ENCODE assay signal across 10 mouse cellular contexts in the genomic region with DNA sequence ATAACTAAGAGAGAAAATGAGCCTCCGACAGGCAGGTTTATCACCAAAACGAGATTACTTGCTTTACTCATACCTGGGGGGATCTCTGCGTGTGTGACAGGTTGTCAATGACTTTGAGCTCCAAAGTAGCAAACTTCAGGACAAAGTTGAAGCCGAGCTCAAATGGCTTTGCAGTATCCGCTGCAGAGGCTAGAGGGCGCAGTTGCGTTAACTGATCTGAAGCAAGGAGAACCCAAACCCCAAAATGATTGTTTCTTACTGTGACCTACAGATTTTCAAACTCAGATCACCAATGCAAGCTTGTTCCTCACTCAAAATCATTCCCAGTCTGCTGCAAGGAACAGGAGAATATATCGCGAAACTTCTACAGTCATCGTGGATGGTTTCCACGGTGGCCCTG. TPM values are rescaled to one million over a fixed set of nuclear protein-coding genes. Genes with fewer than 3 reads are reported as not detected.
DNase-seq lines count a peak whose midpoint lies in the region; ATAC-seq and TF ChIP-seq lines count a peak whose summit lies in the region.
"Had no signal": no experiment of that assay in that cellular context is flagged by ENCODE, and none has a peak within 500 bp of the region (broad histone marks: within the 10 kb centered on the region; RNA-seq: fewer than 3 reads in every experiment).

No protein-coding gene starts in this region.

- no peaks in the 10 kb centered on the region for H3K36me3 ChIP-seq in intestine, embryonic 14.5 days (ENCODE audit: control insufficient read depth, insufficient read depth, low read length)
- H3K36me3 ChIP-seq in intestine, embryonic 15.5 days: no peaks in the 10 kb centered on the region
- no peaks in the 10 kb centered on the region for H3K36me3 ChIP-seq in embryonic facial prominence, embryonic 14.5 days (ENCODE audit: control insufficient read depth, insufficient read depth, low read length)
- H3K36me3 ChIP-seq in limb, embryonic 14.5 days (ENCODE audit: control insufficient read depth, insufficient read depth, low read length): no peaks in the 10 kb centered on the region
- H3K36me3 ChIP-seq: embryonic facial prominence, embryonic 12.5 days; neural tube, embryonic 13.5 days had no signal

- no peaks in the 10 kb centered on the region for H3K9me3 ChIP-seq in intestine, embryonic 14.5 days (ENCODE audit: control insufficient read depth, low read length)
- H3K9me3 ChIP-seq in intestine, embryonic 15.5 days: no peaks in the 10 kb centered on the region
- H3K9me3 ChIP-seq in embryonic facial prominence, embryonic 14.5 days (ENCODE audit: control insufficient read depth, low read length): no peaks in the 10 kb centered on the region
- no peaks in the 10 kb centered on the region for H3K9me3 ChIP-seq in limb, embryonic 14.5 days (ENCODE audit: control insufficient read depth, low read length)
- H3K9me3 ChIP-seq: embryonic facial prominence, embryonic 12.5 days; neural tube, embryonic 13.5 days had no signal

- 30% methylated on average over 11 of the region's 11 CpGs for WGBS in intestine, embryonic 14.5 days
- 25% methylated on average over 11 of the region's 11 CpGs for WGBS in intestine, embryonic 15.5 days
- WGBS in embryonic facial prominence, embryonic 14.5 days: 30% methylated on average over 11 of the region's 11 CpGs
- 25% methylated on average over 11 of the region's 11 CpGs for WGBS in limb, embryonic 14.5 days

- no peaks in the 10 kb centered on the region for H3K4me1 ChIP-seq in intestine, embryonic 14.5 days (replicated peaks; ENCODE audit: control insufficient read depth, insufficient read depth, low read length)
- no peaks in the 10 kb centered on the region for H3K4me1 ChIP-seq in intestine, embryonic 15.5 days (replicated peaks)
- H3K4me1 ChIP-seq in embryonic facial prominence, embryonic 14.5 days (ENCODE audit: control insufficient read depth, insufficient read depth, low read length): no peaks in the 10 kb centered on the region
- H3K4me1 ChIP-seq in limb, embryonic 14.5 days (ENCODE audit: control insufficient read depth, insufficient read depth, low read length): no peaks in the 10 kb centered on the region
- H3K4me1 ChIP-seq: embryonic facial prominence, embryonic 12.5 days had no signal

- H3K9ac ChIP-seq in intestine, embryonic 14.5 days (ENCODE audit: low read length): no peak overlapping the region
- no peak overlapping the region for H3K9ac ChIP-seq in intestine, embryonic 15.5 days
- no peak overlapping the region for H3K9ac ChIP-seq in embryonic facial prominence, embryonic 14.5 days (ENCODE audit: low read depth, low read length)
- no peak overlapping the region for H3K9ac ChIP-seq in limb, embryonic 14.5 days (ENCODE audit: low read depth, low read length, severe bottlenecking)
- H3K9ac ChIP-seq: embryonic facial prominence, embryonic 12.5 days; neural tube, embryonic 13.5 days had no signal

- H3K4me2 ChIP-seq in intestine, embryonic 14.5 days (ENCODE audit: low read length): no peak overlapping the region
- H3K4me2 ChIP-seq in intestine, embryonic 15.5 days (replicated peaks): no peak overlapping the region
- H3K4me2 ChIP-seq in embryonic facial prominence, embryonic 14.5 days (ENCODE audit: low read depth, low read length): no peak overlapping the region
- H3K4me2 ChIP-seq in limb, embryonic 14.5 days (replicated peaks; ENCODE audit: low read depth, low read length, severe bottlenecking): no peak overlapping the region
- H3K4me2 ChIP-seq: embryonic facial prominence, embryonic 12.5 days; neural tube, embryonic 13.5 days had no signal

- no peak for TF ChIP-seq POLR2A in limb, embryonic 14.5 days (IDR thresholded peaks at IDR 0.05; ENCODE audit: borderline replicate concordance, extremely low read depth, insufficient read depth, insufficient read length)

- H3K4me3 ChIP-seq in intestine, embryonic 14.5 days (ENCODE audit: low read depth, low read length): no peak overlapping the region
- no peak overlapping the region for H3K4me3 ChIP-seq in intestine, embryonic 15.5 days (replicated peaks)
- no peak overlapping the region for H3K4me3 ChIP-seq in embryonic facial prominence, embryonic 14.5 days (ENCODE audit: low read depth, low read length)
- H3K4me3 ChIP-seq in limb, embryonic 14.5 days (replicated peaks; ENCODE audit: low read length): no peak overlapping the region
- H3K4me3 ChIP-seq: embryonic facial prominence, embryonic 12.5 days; neural tube, embryonic 13.5 days had no signal

- ATAC-seq in intestine, embryonic 14.5 days (replicated peaks; ENCODE audit: low FRiP score, low TSS enrichment, low read depth): no peak
- ATAC-seq in intestine, embryonic 15.5 days: no peak
- no peak for ATAC-seq in embryonic facial prominence, embryonic 14.5 days (ENCODE audit: low read depth)
- no peak for ATAC-seq in limb, embryonic 14.5 days (ENCODE audit: low FRiP score, low read depth)

- DNase-seq in intestine, embryonic 14.5 days (ENCODE audit: low spot score): peak; percentile 90
- DNase-seq in adrenal gland, postnatal 36 days: peak; percentile 83 to 85
- peak; percentile 71 for DNase-seq in embryonic facial prominence, embryonic 14.5 days (ENCODE audit: low spot score)
- DNase-seq in kidney, adult 8-10 months: peak; percentile 17 to 74
- DNase-seq in limb, embryonic 14.5 days (ENCODE audit: low spot score): peak; percentile 77
- peak; percentile 73 for DNase-seq in retina, postnatal 1 day
- DNase-seq in urinary bladder, adult 2 months (ENCODE audit: low spot score): peak; percentile 37

- H3K27me3 ChIP-seq in intestine, embryonic 14.5 days (replicated peaks; ENCODE audit: control insufficient read depth, insufficient read depth, low read length): no peaks in the 10 kb centered on the region
- no peaks in the 10 kb centered on the region for H3K27me3 ChIP-seq in intestine, embryonic 15.5 days (replicated peaks)
- no peaks in the 10 kb centered on the region for H3K27me3 ChIP-seq in embryonic facial prominence, embryonic 14.5 days (replicated peaks; ENCODE audit: control insufficient read depth, insufficient read depth, low read length)
- no peaks in the 10 kb centered on the region for H3K27me3 ChIP-seq in limb, embryonic 14.5 days (ENCODE audit: control insufficient read depth, insufficient read depth, low read length)
- H3K27me3 ChIP-seq: embryonic facial prominence, embryonic 12.5 days; neural tube, embryonic 13.5 days had no signal

- no peak overlapping the region for H3K27ac ChIP-seq in intestine, embryonic 14.5 days (ENCODE audit: low read depth)
- no peak overlapping the region for H3K27ac ChIP-seq in intestine, embryonic 15.5 days
- H3K27ac ChIP-seq in embryonic facial prominence, embryonic 14.5 days (replicated peaks; ENCODE audit: low read depth, low read length): no peak overlapping the region
- H3K27ac ChIP-seq in limb, embryonic 14.5 days (replicated peaks; ENCODE audit: low read depth, low read length): no peak overlapping the region
- H3K27ac ChIP-seq: embryonic facial prominence, embryonic 12.5 days; neural tube, embryonic 13.5 days had no signal

RNA-seq across cellular contexts. Expression of gene Fer, which starts 59.3 kb away (rescaled TPM):
- 28.6 and 33.0 TPM in 2 replicates for polyA plus RNA-seq in intestine, embryonic 14.5 days (2014; fragmentation: Nextera tagmentation; extraction: Ambion mirVana)
- 23.5 and 24.3 TPM in 2 replicates for polyA plus RNA-seq in intestine, embryonic 15.5 days (2015; fragmentation: Nextera tagmentation; extraction: Ambion mirVana)
- total RNA-seq in adrenal gland, postnatal 36 days (2021): 10 to 100 TPM; 18.0 to 23.5 TPM
- polyA plus RNA-seq in embryonic facial prominence, embryonic 14.5 days (2014; fragmentation: Nextera tagmentation; extraction: Ambion mirVana): 33.1 and 35.8 TPM in 2 replicates
- polyA plus RNA-seq in limb, embryonic 14.5 days (2012; rRNA removed): 8.0 and 11.1 TPM in 2 replicates
- polyA plus RNA-seq in limb, embryonic 14.5 days (2014; fragmentation: Nextera tagmentation; extraction: Ambion mirVana): 32.5 and 34.7 TPM in 2 replicates
- polyA plus RNA-seq in urinary bladder, adult 2 months (2012; rRNA removed): 12.9 and 16.1 TPM in 2 replicates

RNA-seq across cellular contexts. Expression of gene A930002H24Rik, which starts 60.0 kb away (rescaled TPM):
- 2.4 and 4.0 TPM in 2 replicates for polyA plus RNA-seq in intestine, embryonic 14.5 days (2014; fragmentation: Nextera tagmentation; extraction: Ambion mirVana)
- 1.8 and 2.0 TPM in 2 replicates for polyA plus RNA-seq in intestine, embryonic 15.5 days (2015; fragmentation: Nextera tagmentation; extraction: Ambion mirVana)
- total RNA-seq in adrenal gland, postnatal 36 days (2021): 1 to 10 TPM in 1 of 2 experiments, not detected in 1; 1.1 TPM
- 2.2 and 2.4 TPM in 2 replicates for polyA plus RNA-seq in embryonic facial prominence, embryonic 14.5 days (2014; fragmentation: Nextera tagmentation; extraction: Ambion mirVana)
- 3.8 and 4.4 TPM in 2 replicates for polyA plus RNA-seq in limb, embryonic 14.5 days (2012; rRNA removed)
- polyA plus RNA-seq in limb, embryonic 14.5 days (2014; fragmentation: Nextera tagmentation; extraction: Ambion mirVana): 1.5 and 2.2 TPM in 2 replicates
- polyA plus RNA-seq in urinary bladder, adult 2 months (2012; rRNA removed): 2.3 and 3.9 TPM in 2 replicates

Comparison
In these comparisons a context has a peak if more than half of its experiments do, and no peak if none do; other contexts are left out.
1. DNase-seq: peak in every context shown above with its lines; median percentile 90 in intestine, embryonic 14.5 days; 84 in adrenal gland, postnatal 36 days; 77 in limb, embryonic 14.5 days; 73 in retina, postnatal 1 day; 71 in embryonic facial prominence, embryonic 14.5 days; 46 in kidney, adult 8-10 months; 37 in urinary bladder, adult 2 months.